Mouse (Mus musculus) small intestine, adult 2 months (tissue): ENCODE results near the gene Habp4.

Experiments
- CTCF ChIP-seq: fragments of 200-500 bp; IDR thresholded peaks from 2 replicates; pipeline ENCODE4 v1.5.1; 2012; ENCODE audit warnings: low read depth, mild to moderate bottlenecking, control low read depth, inconsistent platforms, low read length, moderate library complexity, mixed read lengths; ENCODE audit not compliant: insufficient replicate concordance, insufficient read length; ENCODE audit errors: extremely low read depth
- POLR2A ChIP-seq: fragments of 200-500 bp; IDR thresholded peaks from 2 replicates; pipeline ENCODE4 v1.6.1; 2012; ENCODE audit warnings: low read depth, mild to moderate bottlenecking, control low read depth, inconsistent platforms, low read length, moderate library complexity

DNA sequence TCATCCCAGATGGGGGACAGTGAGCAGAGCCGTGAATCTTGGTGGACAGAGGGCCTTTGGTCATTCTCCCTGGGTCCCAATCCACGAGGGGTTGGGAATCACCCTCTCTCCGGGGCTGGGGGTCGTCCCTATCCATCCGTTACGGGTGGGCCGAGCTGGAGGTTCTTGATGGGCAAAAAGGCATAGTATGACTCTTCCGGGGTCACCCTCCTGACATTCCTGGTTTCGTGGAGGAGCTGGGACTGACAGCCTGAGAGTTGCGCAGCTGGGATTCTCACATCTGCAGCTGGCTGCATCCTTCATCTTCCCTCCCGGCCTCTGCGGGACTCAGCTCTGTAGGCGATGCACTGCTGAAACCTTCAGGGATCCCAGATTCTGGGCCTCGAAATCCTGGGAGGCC lies 1.0 kb downstream of the Habp4 start:
- TF ChIP-seq CTCF (no peak), POLR2A (no peak)
